In genomic region chr15:103523156-103523555, GRCm38 (mm10) we compare ENCODE assay signal across 15 mouse cellular contexts. TPM values are rescaled to one million over a fixed set of nuclear protein-coding genes. Genes with fewer than 3 reads are reported as not detected.
DNase-seq lines count a peak whose midpoint lies in the region; ATAC-seq and TF ChIP-seq lines count a peak whose summit lies in the region.
"Had no signal": no experiment of that assay in that cellular context is flagged by ENCODE, and none has a peak within 500 bp of the region (broad histone marks: within the 10 kb centered on the region; RNA-seq: fewer than 3 reads in every experiment).

No protein-coding gene starts in this region.

- 0 out of 2 replicates have a peak overlapping the region, but pooled peaks have one; percentile 44 for H3K27ac ChIP-seq in ES-Bruce4 (ENCODE audit: insufficient read depth, low read length)
- peak overlapping the region; percentile 27; the same call in 1 of the 2 replicates for H3K27ac ChIP-seq in hindbrain, embryonic 13.5 days
- peak overlapping the region; percentile 50; the same call in 1 of the 2 replicates for H3K27ac ChIP-seq in midbrain, embryonic 15.5 days
- H3K27ac ChIP-seq: heart, embryonic 10.5 days; limb, embryonic 12.5 days; stomach, embryonic 15.5 days had no signal

- intact Hi-C loops in left cerebral cortex, postnatal 4 days (cut with DNase I) = no loop called here

- TF ChIP-seq EP300 in ES-Bruce4 (IDR thresholded peaks at IDR 0.05; ENCODE audit: insufficient read depth, low read depth, low read length) = no peak

- TF ChIP-seq CTCF in ES-Bruce4 (IDR thresholded peaks at IDR 0.05; ENCODE audit: low read depth, low read length) = no peak

- DNase-seq in brain, adult 2 months (ENCODE audit: low read depth, low spot score) = peak; percentile 68
- DNase-seq in left cerebral cortex, postnatal 4 days = no peak
- DNase-seq in testis, postnatal 10 days (ENCODE audit: low spot score) = no peak
- DNase-seq: liver, postnatal 0 days; thymus, postnatal 36 days had no signal

- ATAC-seq in hindbrain, embryonic 13.5 days (ENCODE audit: low FRiP score) = no peak
- no peak for ATAC-seq in midbrain, embryonic 15.5 days (replicated peaks)
- no peak for ATAC-seq in megakaryocyte, adult 5-6 weeks (ENCODE audit: poor library complexity, severe bottlenecking)
- ATAC-seq: liver, postnatal 0 days had no signal

- H3K4me2 ChIP-seq in hindbrain, embryonic 13.5 days = no peak overlapping the region
- no peak overlapping the region for H3K4me2 ChIP-seq in midbrain, embryonic 15.5 days
- H3K4me2 ChIP-seq: limb, embryonic 12.5 days; stomach, embryonic 15.5 days had no signal

- H3K4me1 ChIP-seq in ES-Bruce4 (ENCODE audit: control insufficient read depth, insufficient read depth, low read length) = peaks cover 9% of the 10 kb centered on the region
- H3K4me1 ChIP-seq in hindbrain, embryonic 13.5 days (replicated peaks) = peaks cover 46% of the 10 kb centered on the region
- peaks cover 39% of the 10 kb centered on the region for H3K4me1 ChIP-seq in midbrain, embryonic 15.5 days

- H3K9ac ChIP-seq in ES-Bruce4 (ENCODE audit: low read depth, poor library complexity, severe bottlenecking) = no peak overlapping the region
- no peak overlapping the region for H3K9ac ChIP-seq in hindbrain, embryonic 13.5 days
- no peak overlapping the region for H3K9ac ChIP-seq in midbrain, embryonic 15.5 days
- H3K9ac ChIP-seq: limb, embryonic 12.5 days; liver, postnatal 0 days; stomach, embryonic 15.5 days had no signal

- H3K36me3 ChIP-seq in ES-Bruce4 (ENCODE audit: control insufficient read depth, insufficient read depth, low read length, poor library complexity, severe bottlenecking) = no peaks in the 10 kb centered on the region
- H3K36me3 ChIP-seq in hindbrain, embryonic 13.5 days = peaks cover 58% of the 10 kb centered on the region
- H3K36me3 ChIP-seq in midbrain, embryonic 15.5 days (replicated peaks) = peaks cover 14% of the 10 kb centered on the region; the same call in 1 of the 2 replicates
- H3K36me3 ChIP-seq: heart, embryonic 10.5 days; limb, embryonic 12.5 days; stomach, embryonic 15.5 days had no signal

- no peaks in the 10 kb centered on the region for H3K27me3 ChIP-seq in ES-Bruce4 (ENCODE audit: control insufficient read depth, insufficient read depth, low read length, poor library complexity, severe bottlenecking)
- H3K27me3 ChIP-seq in hindbrain, embryonic 13.5 days = no peaks in the 10 kb centered on the region
- H3K27me3 ChIP-seq in midbrain, embryonic 15.5 days (replicated peaks) = no peaks in the 10 kb centered on the region
- H3K27me3 ChIP-seq: limb, embryonic 12.5 days; stomach, embryonic 15.5 days had no signal

- no peak overlapping the region for H3K4me3 ChIP-seq in ES-Bruce4 (ENCODE audit: low read depth, low read length)
- H3K4me3 ChIP-seq in hindbrain, embryonic 13.5 days = no peak overlapping the region
- no peak overlapping the region for H3K4me3 ChIP-seq in midbrain, embryonic 15.5 days
- H3K4me3 ChIP-seq: heart, embryonic 10.5 days; limb, embryonic 12.5 days; stomach, embryonic 15.5 days had no signal

- 30% methylated on average over 3 of the region's 3 CpGs for WGBS in hindbrain, embryonic 13.5 days
- WGBS in midbrain, embryonic 15.5 days = 21% methylated on average over 3 of the region's 3 CpGs

- TF ChIP-seq POLR2A in ES-Bruce4 (IDR thresholded peaks at IDR 0.05; ENCODE audit: insufficient read depth, low read length) = no peak

- H3K9me3 ChIP-seq in ES-Bruce4 (replicated peaks; ENCODE audit: control insufficient read depth, insufficient read depth, low read length, poor library complexity, severe bottlenecking) = no peaks in the 10 kb centered on the region
- H3K9me3 ChIP-seq in hindbrain, embryonic 13.5 days = no peaks in the 10 kb centered on the region
- H3K9me3 ChIP-seq in midbrain, embryonic 15.5 days = no peaks in the 10 kb centered on the region
- H3K9me3 ChIP-seq: heart, embryonic 10.5 days; limb, embryonic 12.5 days; stomach, embryonic 15.5 days had no signal

RNA-seq across cellular contexts. Expression of gene Ppp1r1a, which starts 14.6 kb away (rescaled TPM):
- polyA plus RNA-seq in ES-Bruce4 (2011; ENCODE audit: insufficient read depth, insufficient read length, low read depth, missing spikeins) = 19.9 and 24.6 TPM in 2 replicates
- polyA plus RNA-seq in hindbrain, embryonic 13.5 days (2015; fragmentation: Nextera tagmentation; extraction: Ambion mirVana) = 99.2 and 101 TPM in 2 replicates
- polyA plus RNA-seq in midbrain, embryonic 15.5 days (2015; fragmentation: Nextera tagmentation; extraction: Ambion mirVana) = 135 and 139 TPM in 2 replicates
- total RNA-seq in left cerebral cortex, postnatal 4 days (2021) = 100 to 1,000 TPM; 144 to 153 TPM
- total RNA-seq in megakaryocyte, adult 5-6 weeks (2015) = not detected in 2 replicates
- total RNA-seq in megakaryocyte, adult 5-6 weeks (2017) = not detected in 2 replicates
- total RNA-seq: megakaryocyte progenitor cell, adult 5-6 weeks had no signal

RNA-seq across cellular contexts. Expression of gene Pde1b, which starts 20.3 kb away (rescaled TPM):
- 20.0 and 21.7 TPM in 2 replicates for polyA plus RNA-seq in ES-Bruce4 (2011; ENCODE audit: insufficient read depth, insufficient read length, low read depth, missing spikeins)
- 81.6 and 84.0 TPM in 2 replicates for polyA plus RNA-seq in hindbrain, embryonic 13.5 days (2015; fragmentation: Nextera tagmentation; extraction: Ambion mirVana)
- polyA plus RNA-seq in midbrain, embryonic 15.5 days (2015; fragmentation: Nextera tagmentation; extraction: Ambion mirVana) = 87.2 and 87.4 TPM in 2 replicates
- 10 to 100 TPM; 52.8 to 58.1 TPM for total RNA-seq in left cerebral cortex, postnatal 4 days (2021)
- total RNA-seq in megakaryocyte, adult 5-6 weeks (2015) = 13.2 and 16.8 TPM in 2 replicates
- 8.2 and 12.9 TPM in 2 replicates for total RNA-seq in megakaryocyte, adult 5-6 weeks (2017)

RNA-seq across cellular contexts. Expression of gene Glycam1, which starts 41.7 kb away (rescaled TPM):
- not detected in 2 replicates for polyA plus RNA-seq in ES-Bruce4 (2011; ENCODE audit: insufficient read depth, insufficient read length, low read depth, missing spikeins)
- polyA plus RNA-seq in hindbrain, embryonic 13.5 days (2015; fragmentation: Nextera tagmentation; extraction: Ambion mirVana) = not detected in 2 replicates
- polyA plus RNA-seq in midbrain, embryonic 15.5 days (2015; fragmentation: Nextera tagmentation; extraction: Ambion mirVana) = not detected in 2 replicates
- not detected for total RNA-seq in left cerebral cortex, postnatal 4 days (2021)
- not detected in 2 replicates for total RNA-seq in megakaryocyte, adult 5-6 weeks (2015)
- not detected in 2 replicates for total RNA-seq in megakaryocyte, adult 5-6 weeks (2017)
- total RNA-seq: adrenal gland, adult 2 months; megakaryocyte progenitor cell, adult 5-6 weeks had no signal
- polyA plus RNA-seq: adrenal gland, adult 2 months; heart, embryonic 10.5 days; limb, embryonic 12.5 days; liver, postnatal 0 days; neural tube, embryonic 14.5 days; stomach, embryonic 15.5 days had no signal
